Mouse (Mus musculus): ENCODE measurements around the gene Mrps27. TPM values are rescaled to one million over a fixed set of nuclear protein-coding genes. Genes with fewer than 3 reads are reported as not detected.

The Mrps27 gene
- polyA plus RNA-seq, 1 experiment from 2014 or later: 17.4 TPM

- H3K9ac ChIP-seq (ENCODE audit: low read depth, low read length): no peak overlapping the region
- no peaks in the 10 kb centered on the region for H3K27me3 ChIP-seq (replicated peaks; ENCODE audit: control insufficient read depth, insufficient read depth, low read length)
- H3K36me3 ChIP-seq (ENCODE audit: control insufficient read depth, insufficient read depth): no peaks in the 10 kb centered on the region
- 84% methylated on average over 3 of the region's 3 CpGs for WGBS
- no peak for ATAC-seq
- H3K4me1 ChIP-seq (replicated peaks; ENCODE audit: control insufficient read depth, insufficient read depth, low read length): no peaks in the 10 kb centered on the region
- H3K9me3 ChIP-seq (ENCODE audit: control insufficient read depth): no peaks in the 10 kb centered on the region
- H3K4me2 ChIP-seq (replicated peaks; ENCODE audit: low read depth): no peak overlapping the region
- H3K27ac ChIP-seq (ENCODE audit: low read depth, low read length): no peak overlapping the region
- no peak for TF ChIP-seq CTCF (IDR thresholded peaks at IDR 0.05; ENCODE audit: low read depth)
- no peak overlapping the region for H3K4me3 ChIP-seq (ENCODE audit: low read depth, low read length)
Measured at GRCm38 (mm10) chr13:99452444-99452843, 107.9 kb downstream of the Mrps27 start.

GRCm38 (mm10) chr13:99454977-99455376 is 110.4 kb downstream of the Mrps27 start:
- WGBS: 72% methylated on average over 7 of the region's 7 CpGs
- Histone ChIP-seq H3K36me3 (ENCODE audit: control insufficient read depth, insufficient read depth) (no peaks in the 10 kb centered on the region), H3K9me3 (ENCODE audit: control insufficient read depth) (no peaks in the 10 kb centered on the region)

DNA sequence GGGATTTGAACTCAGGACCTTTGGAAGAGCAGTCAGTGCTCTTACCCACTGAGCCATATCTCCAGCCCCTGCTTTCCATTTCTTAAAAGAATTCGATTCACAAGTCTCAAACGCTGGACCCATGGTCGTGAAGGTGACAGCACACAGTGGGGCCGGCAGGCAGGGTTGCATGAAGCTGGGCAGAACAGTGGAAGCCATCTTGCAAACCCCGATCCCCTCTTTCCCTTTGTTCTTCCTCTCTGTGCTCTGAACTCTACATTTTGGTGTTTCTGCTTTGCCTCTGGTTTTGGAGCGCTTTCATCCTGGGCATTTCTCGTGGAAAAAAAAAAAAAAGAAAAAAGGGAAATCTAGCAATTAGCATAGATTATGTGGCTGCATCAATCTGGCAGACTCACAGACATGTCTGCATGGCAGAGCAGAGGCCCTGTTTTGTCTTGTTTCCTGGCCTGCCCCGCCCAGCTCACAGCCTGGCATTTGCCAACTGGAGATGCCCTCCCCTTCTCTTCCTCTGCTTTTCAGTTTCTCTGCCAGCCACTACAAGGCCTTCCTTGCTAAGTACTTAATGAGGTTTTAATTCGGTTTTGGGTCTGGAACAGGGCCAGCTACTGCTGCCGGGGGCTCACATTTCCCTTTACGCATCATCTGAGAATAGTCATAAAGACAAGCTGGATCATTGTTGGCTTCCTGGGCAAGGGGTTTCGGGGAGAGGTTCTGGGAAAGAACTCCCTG is 114.2 kb downstream of the Mrps27 start:
- no peak overlapping the region for H3K27ac ChIP-seq (ENCODE audit: low read depth, low read length)
- TF ChIP-seq CTCF (IDR thresholded peaks at IDR 0.05; ENCODE audit: low read depth): no peak
- WGBS: 80% methylated on average over 12 of the region's 12 CpGs

More at GRCm38 (mm10) chr13:99454977-99455376, 110.4 kb downstream of the Mrps27 start:
- Histone ChIP-seq H3K4me3 (ENCODE audit: low read depth, low read length) (no peak overlapping the region), H3K27ac (ENCODE audit: low read depth, low read length) (no peak overlapping the region), H3K4me1 (replicated peaks; ENCODE audit: control insufficient read depth, insufficient read depth, low read length) (no peaks in the 10 kb centered on the region), H3K4me2 (replicated peaks; ENCODE audit: low read depth) (no peak overlapping the region), H3K9ac (ENCODE audit: low read depth, low read length) (no peak overlapping the region), H3K27me3 (replicated peaks; ENCODE audit: control insufficient read depth, insufficient read depth, low read length) (no peaks in the 10 kb centered on the region)
- TF ChIP-seq CTCF (IDR thresholded peaks at IDR 0.05; ENCODE audit: low read depth): no peak
- ATAC-seq: no peak

GRCm38 (mm10) chr13:99459612-99460011 is 115.0 kb downstream of the Mrps27 start:
- Histone ChIP-seq H3K4me1 (replicated peaks; ENCODE audit: control insufficient read depth, insufficient read depth, low read length) (no peaks in the 10 kb centered on the region), H3K36me3 (ENCODE audit: control insufficient read depth, insufficient read depth) (no peaks in the 10 kb centered on the region), H3K9me3 (ENCODE audit: control insufficient read depth) (no peaks in the 10 kb centered on the region), H3K4me2 (replicated peaks; ENCODE audit: low read depth) (no peak overlapping the region), H3K27me3 (replicated peaks; ENCODE audit: control insufficient read depth, insufficient read depth, low read length) (no peaks in the 10 kb centered on the region), H3K4me3 (ENCODE audit: low read depth, low read length) (no peak overlapping the region), H3K9ac (ENCODE audit: low read depth, low read length) (no peak overlapping the region), H3K27ac (ENCODE audit: low read depth, low read length) (no peak overlapping the region)
- TF ChIP-seq CTCF (IDR thresholded peaks at IDR 0.05; ENCODE audit: low read depth): no peak
- 71% methylated on average over 4 of the region's 4 CpGs for WGBS
- ATAC-seq: no peak

More for the DNA sequence above, 114.2 kb downstream of the Mrps27 start:
- no peaks in the 10 kb centered on the region for H3K27me3 ChIP-seq (replicated peaks; ENCODE audit: control insufficient read depth, insufficient read depth, low read length)
- H3K4me3 ChIP-seq (ENCODE audit: low read depth, low read length): no peak overlapping the region
- H3K4me2 ChIP-seq (replicated peaks; ENCODE audit: low read depth): no peak overlapping the region
- H3K9me3 ChIP-seq (ENCODE audit: control insufficient read depth): no peaks in the 10 kb centered on the region
- H3K9ac ChIP-seq (ENCODE audit: low read depth, low read length): no peak overlapping the region
- H3K36me3 ChIP-seq (ENCODE audit: control insufficient read depth, insufficient read depth): no peaks in the 10 kb centered on the region
- no peak for ATAC-seq
- H3K4me1 ChIP-seq (replicated peaks; ENCODE audit: control insufficient read depth, insufficient read depth, low read length): no peaks in the 10 kb centered on the region

DNA sequence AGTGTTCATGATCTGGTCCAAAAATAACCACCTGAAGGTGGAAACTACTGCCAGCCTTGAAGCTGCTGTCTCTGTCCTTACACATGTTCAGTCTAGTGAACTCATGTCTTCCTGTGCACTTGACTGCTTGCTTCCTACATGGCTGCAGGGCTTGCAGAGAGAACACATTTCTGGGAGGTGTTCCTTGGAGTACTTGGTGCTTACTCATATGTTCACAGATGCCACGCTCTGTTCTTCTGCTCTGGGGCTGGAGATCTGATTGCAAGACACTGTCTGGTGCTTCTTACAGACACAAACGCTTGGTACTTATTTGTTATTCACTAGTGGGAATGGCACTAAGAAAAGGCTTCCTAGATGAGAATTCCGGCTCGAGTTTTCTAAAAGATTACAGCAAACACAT is 117.3 kb downstream of the Mrps27 start:
- Histone ChIP-seq H3K27ac (ENCODE audit: low read depth, low read length) (no peak overlapping the region), H3K4me1 (replicated peaks; ENCODE audit: control insufficient read depth, insufficient read depth, low read length) (no peaks in the 10 kb centered on the region), H3K9me3 (ENCODE audit: control insufficient read depth) (no peaks in the 10 kb centered on the region), H3K27me3 (replicated peaks; ENCODE audit: control insufficient read depth, insufficient read depth, low read length) (no peaks in the 10 kb centered on the region), H3K36me3 (ENCODE audit: control insufficient read depth, insufficient read depth) (no peaks in the 10 kb centered on the region), H3K4me3 (ENCODE audit: low read depth, low read length) (no peak overlapping the region), H3K9ac (ENCODE audit: low read depth, low read length) (no peak overlapping the region), H3K4me2 (replicated peaks; ENCODE audit: low read depth) (no peak overlapping the region)
- TF ChIP-seq CTCF (IDR thresholded peaks at IDR 0.05; ENCODE audit: low read depth): no peak
- ATAC-seq: no peak
- whole genome bisulfite sequencing: 94% methylated on average over 4 of the region's 4 CpGs

- Histone ChIP-seq H3K4me3 (ENCODE audit: low read depth, low read length) (no peak overlapping the region), H3K9ac (ENCODE audit: low read depth, low read length) (no peak overlapping the region), H3K9me3 (ENCODE audit: control insufficient read depth) (no peaks in the 10 kb centered on the region), H3K27me3 (replicated peaks; ENCODE audit: control insufficient read depth, insufficient read depth, low read length) (no peaks in the 10 kb centered on the region), H3K4me1 (replicated peaks; ENCODE audit: control insufficient read depth, insufficient read depth, low read length) (no peaks in the 10 kb centered on the region), H3K4me2 (replicated peaks; ENCODE audit: low read depth) (no peak overlapping the region), H3K27ac (ENCODE audit: low read depth, low read length) (no peak overlapping the region), H3K36me3 (ENCODE audit: control insufficient read depth, insufficient read depth) (no peaks in the 10 kb centered on the region)
- TF ChIP-seq CTCF (IDR thresholded peaks at IDR 0.05; ENCODE audit: low read depth): no peak
- no peak for ATAC-seq
- WGBS: 67% methylated on average over 4 of the region's 4 CpGs
Measured at GRCm38 (mm10) chr13:99464551-99464950, 120.0 kb downstream of the Mrps27 start.

Other genes with a start within 250 kb of the Mrps27 start
- gene Zfp366, start 160.0 kb upstream of the Mrps27 start, polyA plus RNA-seq (2015; fragmentation: Nextera tagmentation; extraction: Ambion mirVana): 0.38 and 0.39 TPM in 2 replicates
- gene Ptcd2, start 81 bp upstream of the Mrps27 start, polyA plus RNA-seq (2015; fragmentation: Nextera tagmentation; extraction: Ambion mirVana): 28.3 and 28.5 TPM in 2 replicates
- gene Map1b, start 171.8 kb downstream of the Mrps27 start, polyA plus RNA-seq (2015; fragmentation: Nextera tagmentation; extraction: Ambion mirVana): 43.7 and 47.7 TPM in 2 replicates

Measured in intestine, postnatal 0 days (tissue).